Mouse (Mus musculus) G1E (cell line): ENCODE results near the gene Unc93a2. TPM values are rescaled to one million over a fixed set of nuclear protein-coding genes. Genes with fewer than 3 reads are reported as not detected.
"Not testable (repeated sequence)": the region's sequence is repeated elsewhere in the genome, so short reads cannot be mapped to it uniquely, and the experiment has no call there.

Experiments used
- ATAC-seq: 2 replicates; pipeline ENCODE4 v1.8.0; 2016; ENCODE audit warnings: mild to moderate bottlenecking; ENCODE audit not compliant: insufficient number of reproducible peaks, poor library complexity, low FRiP score, severe bottlenecking; ENCODE audit errors: extremely low read depth
- DNase-seq: peaks from one replicate; pipeline ENCODE4 v3.0.0; 2012; ENCODE audit warnings: low spot score
- H3K27me3 ChIP-seq: 2 replicates; pipeline ENCODE4 v1.6.1; 2012; ENCODE audit warnings: mild to moderate bottlenecking, low read length, inconsistent platforms; ENCODE audit not compliant: insufficient read depth
- H3K36me3 ChIP-seq: replicated peaks from 2 replicates; pipeline ENCODE3; 2012; ENCODE audit warnings: mild to moderate bottlenecking, inconsistent platforms
- H3K4me1 ChIP-seq: 2 replicates; pipeline ENCODE4 v1.6.1; 2012; ENCODE audit warnings: low read depth, low read length, inconsistent platforms, mixed read lengths; ENCODE audit not compliant: insufficient read depth
- H3K4me3 ChIP-seq: 2 replicates; pipeline ENCODE4 v1.5.1; 2012; ENCODE audit warnings: low read depth, mild to moderate bottlenecking, inconsistent platforms, low read length, moderate library complexity, mixed read lengths
- H3K9me3 ChIP-seq: replicated peaks from 2 replicates; pipeline ENCODE4 v1.6.1; 2012; ENCODE audit warnings: inconsistent platforms
- polyA plus RNA-seq: library from polyadenylated mRNA; stranded (reverse); fragments of >175 nt; gene quantifications from 2 replicates; pipeline ENCODE4 v1.2.3, GENCODE M21; 2012
- total RNA-seq, 2 experiments: library from RNA; stranded (forward) in 1 of 2; stranded (reverse) in 1 of 2; fragments of 200-1000 nt in 1 of 2; fragments of >200 nt in 1 of 2; fragmentation: Nextera tagmentation in 1 of 2; gene quantifications; 2 replicates each; pipeline ENCODE4 v1.2.3; 2014 to 2017

The Unc93a2 gene
- not detected in 2 replicates for total RNA-seq (2014; fragmentation: Nextera tagmentation)
- 0.05 TPM in 1 of 2 replicates, not detected in the other for total RNA-seq (2017)
- not detected in 2 replicates for polyA plus RNA-seq

DNA sequence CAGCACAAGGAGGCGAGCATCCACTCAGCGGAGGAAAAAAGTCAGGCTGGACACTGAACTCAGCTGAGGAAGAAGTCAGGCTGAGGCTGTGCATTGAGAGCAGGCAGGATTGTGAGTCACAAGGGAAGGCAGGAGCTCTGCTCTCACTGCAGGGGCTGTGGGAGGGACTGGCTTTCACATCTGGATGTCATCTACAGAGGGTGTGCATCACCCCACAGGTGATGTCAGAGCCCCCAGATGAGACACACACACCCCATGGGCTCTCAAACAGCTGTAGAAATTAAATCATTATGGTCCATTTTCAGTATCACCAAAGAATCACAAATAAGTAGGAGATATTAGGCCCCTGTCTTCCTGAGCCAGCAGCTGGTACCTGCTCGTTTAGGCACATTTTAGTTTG is at the start of gene Unc93a2:
Gene Unc93a2 (minus strand): TSS at position 101 of the 400 bp plus-strand sequence.
- ATAC-seq, H3K4me3 ChIP-seq, H3K9me3 ChIP-seq, H3K4me1 ChIP-seq, DNase-seq, H3K36me3 ChIP-seq, H3K27me3 ChIP-seq: not testable (repeated sequence)

DNA sequence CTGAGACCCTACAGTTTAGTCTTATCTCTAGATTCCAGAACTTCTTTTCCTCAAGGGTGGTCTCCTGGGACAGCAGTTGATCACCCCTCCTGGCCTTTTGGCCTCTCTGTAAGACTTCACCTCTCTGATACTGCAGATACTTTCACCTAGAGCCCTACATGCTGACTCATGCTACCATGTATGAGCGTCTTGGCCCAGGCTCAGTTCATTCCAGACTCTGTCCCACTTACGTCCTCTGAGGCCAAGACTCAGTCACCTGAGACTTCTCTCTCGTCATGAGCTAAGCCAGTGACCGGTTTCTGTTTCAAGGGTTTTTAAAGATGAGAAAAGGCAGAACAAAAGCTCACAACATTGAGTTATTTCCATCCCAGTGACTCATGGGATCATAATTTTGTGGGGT is 48.9 kb upstream of the Unc93a2 start:
- not testable (repeated sequence) for ATAC-seq, H3K27me3 ChIP-seq, H3K9me3 ChIP-seq, H3K4me3 ChIP-seq, H3K4me1 ChIP-seq, H3K36me3 ChIP-seq, DNase-seq

DNA sequence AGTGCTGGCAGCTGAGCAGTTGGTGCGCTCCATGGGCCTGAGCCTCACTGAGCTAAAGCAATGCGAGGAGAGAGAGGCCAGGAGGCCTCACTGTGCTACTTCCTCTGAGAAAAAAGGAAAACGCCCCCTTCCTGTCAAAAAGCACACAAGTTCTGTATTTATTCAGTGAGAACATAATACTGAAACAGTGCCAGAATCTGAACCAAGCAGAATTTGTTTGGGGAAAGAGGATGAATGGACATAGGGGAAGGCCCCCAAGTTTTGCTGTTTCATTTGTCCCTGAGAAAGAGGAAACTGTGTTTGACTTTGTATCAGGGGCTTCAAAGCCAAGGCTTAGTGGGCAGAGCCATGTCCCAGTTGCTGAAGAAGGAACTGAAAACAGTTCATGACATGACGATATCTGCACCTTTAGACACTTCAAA is 45.0 kb upstream of the Unc93a2 start:
- not testable (repeated sequence) for DNase-seq, H3K27me3 ChIP-seq, H3K4me1 ChIP-seq, H3K36me3 ChIP-seq, ATAC-seq, H3K4me3 ChIP-seq, H3K9me3 ChIP-seq

DNA sequence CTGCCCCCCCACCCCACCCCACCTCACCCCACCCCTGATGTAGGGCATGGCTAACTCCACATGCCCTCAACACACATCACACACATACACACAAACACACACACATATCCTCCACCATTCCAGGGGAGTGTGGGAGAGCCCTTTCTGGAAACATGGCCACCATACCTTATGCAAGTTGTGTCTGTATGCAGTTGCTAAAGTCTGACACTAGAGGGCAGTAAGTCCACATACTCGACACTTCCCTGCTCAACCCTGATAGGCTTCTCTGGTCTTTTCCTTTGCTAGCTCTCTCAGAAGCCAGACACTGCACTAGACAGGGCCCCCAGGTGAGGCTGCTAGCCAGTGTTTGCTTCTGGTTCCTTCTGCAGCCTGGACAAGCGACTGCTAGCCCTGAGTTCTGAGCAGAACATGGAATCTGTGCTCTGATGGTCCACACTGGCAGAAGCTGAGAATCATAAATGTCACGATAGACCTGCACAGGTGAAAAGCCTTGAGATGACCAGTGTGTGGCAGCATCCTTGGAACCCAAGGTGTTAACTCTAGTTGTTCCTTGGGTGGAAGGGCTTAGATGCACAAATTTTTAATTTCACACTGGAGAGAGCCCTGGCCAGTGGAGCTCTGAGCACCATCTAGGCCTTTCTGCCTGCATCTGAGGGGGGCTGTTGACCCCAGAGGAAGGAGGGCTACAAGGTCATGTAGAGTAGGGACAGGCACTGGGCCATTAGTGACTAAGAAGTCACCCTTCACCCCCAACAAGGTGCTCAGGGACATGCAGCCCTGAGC is 35.1 kb upstream of the Unc93a2 start:
- not testable (repeated sequence) for DNase-seq, H3K4me1 ChIP-seq, H3K36me3 ChIP-seq, H3K27me3 ChIP-seq, H3K4me3 ChIP-seq, H3K9me3 ChIP-seq
- ATAC-seq: peak; percentile 28; the same call in 1 of the 2 replicates

DNA sequence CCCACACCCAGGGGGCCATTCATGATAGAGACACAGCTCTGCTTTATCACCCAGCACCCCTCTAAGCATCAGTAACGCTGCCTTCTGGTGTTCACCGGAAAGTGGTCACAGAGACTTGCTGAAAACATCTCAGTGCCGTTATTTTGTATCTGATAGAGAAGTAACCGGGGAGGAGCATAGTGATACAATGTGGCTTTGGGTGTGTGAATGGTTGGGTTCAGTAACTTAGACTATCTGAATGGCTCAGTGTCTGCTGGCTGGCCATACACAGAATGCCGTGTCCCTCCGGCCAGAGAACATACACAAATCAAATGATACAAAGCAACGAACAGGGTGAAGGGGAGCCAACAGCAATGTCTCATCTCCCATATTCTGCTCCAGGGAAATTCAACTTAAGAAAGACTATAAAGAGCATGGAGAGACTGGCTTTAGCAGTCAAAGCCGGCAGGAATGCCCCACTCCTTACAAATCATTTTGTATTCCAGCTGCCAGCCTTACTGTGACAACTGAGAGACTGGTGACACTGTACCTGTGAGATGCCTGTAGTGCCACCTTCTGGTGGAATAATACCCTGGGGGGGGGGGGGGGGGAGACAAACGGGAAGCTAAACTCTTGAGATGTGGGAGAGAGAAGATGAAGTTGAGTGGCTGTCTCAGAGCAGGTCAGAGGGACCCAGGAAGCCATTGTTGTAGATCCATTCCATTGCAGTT is 29.5 kb upstream of the Unc93a2 start:
- H3K4me1 ChIP-seq, H3K4me3 ChIP-seq, H3K27me3 ChIP-seq, DNase-seq, H3K36me3 ChIP-seq, ATAC-seq, H3K9me3 ChIP-seq: not testable (repeated sequence)

DNA sequence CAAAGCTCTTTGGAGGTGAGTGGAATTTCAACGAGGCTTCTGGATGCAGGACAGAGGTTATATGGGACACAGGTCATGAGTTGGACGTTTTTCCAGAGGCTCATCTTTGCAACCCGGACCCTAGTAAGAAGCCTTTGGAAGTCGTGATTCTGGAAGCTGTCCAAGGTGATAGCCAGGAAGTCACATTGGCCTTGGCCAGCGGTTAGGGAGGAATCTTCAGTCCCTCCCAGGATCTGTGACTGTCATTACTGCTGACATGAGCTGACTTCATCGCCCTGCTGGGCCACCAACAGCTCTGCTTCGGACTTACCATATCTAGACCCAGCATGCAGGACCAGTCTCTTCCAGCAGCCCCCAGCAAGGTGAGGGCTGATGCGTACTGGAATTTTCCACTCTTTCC is 28.1 kb upstream of the Unc93a2 start:
- not testable (repeated sequence) for H3K4me3 ChIP-seq, DNase-seq, H3K4me1 ChIP-seq, H3K9me3 ChIP-seq, ATAC-seq, H3K27me3 ChIP-seq, H3K36me3 ChIP-seq

DNA sequence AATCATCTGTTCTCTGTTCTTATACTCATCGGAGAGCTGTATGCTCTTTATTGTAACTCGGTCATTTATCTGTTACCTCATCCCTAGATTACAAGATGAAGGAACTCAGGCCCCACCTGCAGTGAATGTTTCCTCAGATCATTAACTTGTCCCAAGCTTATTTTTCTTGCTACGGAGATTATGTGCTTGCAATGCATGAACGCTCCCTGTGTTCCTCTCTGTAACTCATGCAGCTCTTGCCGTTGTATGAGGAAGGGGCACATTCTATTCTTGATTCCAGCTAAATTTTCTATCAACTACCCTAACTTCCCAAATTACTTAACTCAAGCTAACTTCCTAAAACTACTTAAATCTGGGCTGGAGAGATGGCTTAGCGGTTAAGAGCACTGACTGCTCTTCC is 14.5 kb upstream of the Unc93a2 start:
- H3K4me1 ChIP-seq, H3K36me3 ChIP-seq, H3K27me3 ChIP-seq, ATAC-seq, H3K4me3 ChIP-seq, H3K9me3 ChIP-seq, DNase-seq: not testable (repeated sequence)

DNA sequence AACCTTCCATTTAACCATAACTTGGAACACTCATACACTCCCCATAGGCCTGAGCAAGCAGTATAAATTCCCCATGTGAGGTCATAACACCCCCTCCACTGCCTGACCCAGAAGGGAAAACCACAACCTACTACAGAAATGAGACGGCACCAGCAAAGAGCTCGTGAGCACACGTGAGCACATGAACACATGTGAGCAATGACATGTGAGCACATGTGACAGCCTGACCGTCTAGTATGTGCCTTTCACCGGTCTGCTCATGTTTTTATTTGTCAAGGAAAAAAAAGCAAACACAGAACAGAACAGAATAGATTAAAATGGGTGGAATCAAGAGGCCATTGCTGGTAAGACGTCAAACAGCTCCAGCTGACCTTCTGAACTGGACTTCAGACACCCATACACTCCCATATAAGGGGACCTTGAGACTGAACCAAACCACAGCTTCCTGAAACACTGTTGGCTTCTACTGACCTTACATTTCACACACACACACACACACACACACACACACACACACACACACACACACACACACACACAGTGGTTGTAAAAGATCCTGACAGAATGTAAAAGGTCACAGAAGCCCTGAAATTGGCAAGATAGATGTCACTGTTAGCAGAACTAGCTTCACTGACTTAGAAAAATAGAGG is 13.1 kb upstream of the Unc93a2 start:
- not testable (repeated sequence) for H3K27me3 ChIP-seq, H3K4me3 ChIP-seq, H3K4me1 ChIP-seq, DNase-seq, ATAC-seq, H3K9me3 ChIP-seq, H3K36me3 ChIP-seq

DNA sequence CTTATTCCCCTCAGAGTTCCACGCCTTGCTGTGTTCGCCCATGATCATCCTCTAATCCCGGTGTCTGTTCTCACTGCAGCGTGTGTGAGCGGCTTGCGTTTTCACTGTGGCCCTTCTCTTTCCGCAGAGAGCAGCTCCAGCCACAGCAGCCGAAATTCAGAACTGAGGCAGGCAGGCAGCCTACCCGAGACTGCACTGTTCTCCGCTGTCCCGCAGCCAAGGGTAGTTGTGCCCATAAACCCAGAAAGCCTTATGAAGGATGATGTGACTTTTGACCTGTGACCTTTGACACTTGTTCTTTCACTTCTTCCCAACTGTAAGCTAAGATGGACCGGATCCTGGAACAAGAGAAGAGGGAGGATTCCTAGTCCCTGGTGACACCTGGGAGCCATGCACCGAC is 11.8 kb upstream of the Unc93a2 start:
- not testable (repeated sequence) for ATAC-seq, H3K9me3 ChIP-seq, H3K4me3 ChIP-seq, H3K27me3 ChIP-seq, H3K4me1 ChIP-seq, H3K36me3 ChIP-seq, DNase-seq

DNA sequence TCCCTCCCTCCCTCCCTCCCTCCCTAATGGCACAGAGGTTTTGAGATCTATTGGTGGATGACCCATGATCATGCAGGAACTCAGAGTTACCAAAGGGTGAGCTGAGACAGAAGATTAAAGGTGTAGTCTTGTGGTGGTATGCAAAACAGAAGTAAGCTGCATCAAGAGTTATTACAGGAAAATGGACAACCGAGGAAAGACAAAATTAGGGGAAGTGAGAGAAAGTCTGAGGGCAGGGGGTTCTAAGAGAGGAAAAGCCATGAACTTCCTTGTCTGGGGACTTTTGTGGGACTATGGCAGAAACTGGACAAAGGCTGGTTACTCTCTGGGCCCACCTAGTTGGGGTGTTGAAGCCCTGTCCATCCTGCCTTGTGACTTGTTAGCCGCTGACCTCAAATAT is 11.0 kb upstream of the Unc93a2 start:
- not testable (repeated sequence) for H3K27me3 ChIP-seq, DNase-seq, ATAC-seq, H3K4me1 ChIP-seq, H3K4me3 ChIP-seq, H3K9me3 ChIP-seq, H3K36me3 ChIP-seq

DNA sequence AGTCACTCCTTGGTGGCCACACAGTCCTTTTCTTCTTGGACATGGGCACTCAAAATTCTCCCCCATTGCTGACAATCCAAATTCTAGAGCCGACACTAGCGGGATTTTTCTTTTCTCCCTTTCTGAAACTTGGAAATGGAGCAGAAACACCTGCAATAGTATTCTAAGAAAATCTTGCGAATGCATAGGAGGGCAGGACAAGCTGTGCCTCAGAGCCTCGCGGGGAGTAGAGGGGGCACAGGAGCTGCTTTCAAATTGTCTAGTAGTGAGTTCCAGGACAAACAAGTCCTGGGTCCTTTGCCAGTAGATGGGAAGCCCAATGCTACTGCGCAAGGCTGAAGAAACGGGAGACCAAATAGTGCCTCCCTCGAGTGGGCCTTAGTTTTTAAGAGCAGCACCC is 10.4 kb upstream of the Unc93a2 start:
- not testable (repeated sequence) for ATAC-seq, H3K9me3 ChIP-seq, H3K36me3 ChIP-seq, H3K27me3 ChIP-seq, H3K4me3 ChIP-seq, H3K4me1 ChIP-seq, DNase-seq
